Mouse (Mus musculus) left cerebral cortex, postnatal 10 days (tissue): ENCODE results near the gene Nup43. TPM values are rescaled to one million over a fixed set of nuclear protein-coding genes. Genes with fewer than 3 reads are reported as not detected.
A peak's percentile ranks its signal among the peaks of the same experiment; 100 is the strongest.

Source experiments
- DNase-seq, 2 experiments: peaks; one replicate each; pipeline ENCODE4 v3.0.0; 2021 to 2022; ENCODE audit warnings: low spot score in 2 of 2, mixed read lengths in 1 of 2; ENCODE audit errors: extremely low spot score in 1 of 2
- intact Hi-C: fragments of 180-260 bp; cut with DNase I; formaldehyde crosslinking; loops from one replicate; pipeline ENCODE4 v1.15.1; 2025
- total RNA-seq, 2 experiments: library from RNA; stranded (reverse); gene quantifications; 2 replicates each; pipeline ENCODE4 v1.2.3; 2021

Nup43 gene
- total RNA-seq, 2 experiments from 2014 or later: 8.2 to 8.3 TPM

GRCm38 (mm10) chr10:7680731-7681301, 13.5 kb downstream of the Nup43 start, which contains the start of the genes Pcmt1 and Lats1:
Gene Pcmt1, minus strand, starts transcription at chr10:7681136.
Gene Lats1, plus strand, starts transcription at chr10:7681214.
- intact Hi-C loops: no loop called here
- peak; percentile 75 to 93 for DNase-seq

DNA sequence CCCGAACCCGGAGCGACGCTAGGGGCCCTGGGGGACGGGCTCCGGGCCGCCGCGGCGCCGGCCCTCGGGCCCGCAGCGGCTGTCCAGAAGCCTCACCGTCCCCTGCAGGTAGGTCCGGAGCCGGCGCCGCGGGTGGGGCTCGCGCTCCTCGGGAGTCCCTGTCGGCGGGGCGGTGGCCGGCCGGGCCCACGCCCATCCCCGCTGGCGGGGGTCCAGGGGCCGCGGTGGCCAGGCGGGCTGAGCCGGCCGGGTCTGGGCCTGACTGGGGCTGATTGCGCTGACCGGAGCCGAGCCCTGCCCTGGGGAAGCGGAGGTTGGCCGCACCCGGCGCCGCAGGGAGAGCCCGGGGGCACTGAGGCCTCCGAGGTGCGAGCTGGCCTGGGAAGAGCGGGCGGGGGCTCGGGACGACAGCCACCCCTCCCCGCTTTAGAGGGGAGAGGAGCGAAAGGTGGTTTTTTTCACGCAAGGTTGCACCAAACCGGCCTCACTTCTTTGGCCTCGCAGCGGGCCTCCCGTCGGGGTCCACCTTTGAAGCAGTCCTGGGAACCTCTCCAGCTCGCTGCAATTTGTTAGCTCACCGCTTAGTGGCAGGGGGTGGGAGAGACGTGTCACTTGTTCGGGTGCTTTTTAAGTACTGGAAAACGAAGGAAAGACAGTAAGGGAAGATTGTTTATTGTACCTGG, 14.2 kb downstream of the Nup43 start:
- intact Hi-C loops: no loop called here
- DNase-seq: peak; percentile 49 to 85

DNA sequence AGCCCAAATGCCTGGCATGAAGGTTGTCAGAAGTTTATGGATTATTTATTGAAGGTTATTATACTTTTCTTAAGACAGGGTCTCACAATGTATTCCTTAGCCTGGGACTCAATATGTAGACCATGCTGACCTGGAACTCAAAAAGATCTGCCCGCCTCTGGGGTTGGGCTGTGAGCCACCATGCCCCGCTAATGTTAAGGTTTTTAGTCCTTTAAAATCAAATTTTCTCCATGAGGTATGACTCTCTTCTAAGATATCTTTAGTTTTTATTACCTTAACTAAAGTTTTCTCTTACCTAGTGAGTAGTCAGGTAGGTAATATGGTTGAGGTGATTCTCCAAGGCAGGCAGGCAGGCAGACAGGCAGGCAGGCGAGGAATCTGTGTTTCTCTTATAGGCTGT, 14.9 kb downstream of the Nup43 start:
- DNase-seq: no peak
- intact Hi-C loops: no loop called here

DNA sequence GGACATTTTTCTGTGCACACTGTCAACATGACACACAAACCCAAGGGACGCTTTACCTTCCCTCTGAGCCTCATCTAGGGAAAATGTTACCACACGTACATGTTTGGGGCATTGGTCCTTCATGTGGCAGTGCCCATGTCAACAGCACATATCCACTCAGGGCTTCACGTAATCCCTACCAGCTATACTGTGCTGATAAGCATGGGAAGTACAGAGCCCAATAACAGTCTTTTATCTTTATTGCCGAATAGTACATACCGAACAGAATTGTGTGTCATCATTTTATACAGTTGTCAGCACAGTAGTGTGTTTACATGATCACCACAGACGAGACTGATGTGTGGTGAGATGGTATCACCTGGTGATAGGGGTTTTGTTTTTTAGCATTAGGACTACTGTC, 19.6 kb downstream of the Nup43 start:
- DNase-seq: no peak
- intact Hi-C loops: no loop called here

DNA sequence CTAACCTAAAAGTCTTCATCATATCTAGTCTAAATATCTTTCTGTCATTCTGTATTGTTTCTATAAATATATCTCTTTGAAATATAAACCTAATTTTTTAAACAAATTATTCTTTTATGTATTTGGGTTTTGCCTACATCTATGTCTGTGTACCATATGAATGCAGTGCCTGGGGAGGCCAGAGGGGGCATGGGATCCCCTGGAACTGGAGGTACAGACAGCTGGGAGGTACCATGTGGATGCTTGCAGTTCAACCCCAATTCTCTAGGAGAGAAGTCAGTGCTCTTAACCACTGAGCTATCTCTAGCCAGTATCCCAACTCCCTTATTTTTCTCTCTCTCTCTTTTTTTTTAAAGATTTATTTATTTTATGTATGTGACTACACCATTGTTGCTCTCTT, 28.0 kb downstream of the Nup43 start:
- DNase-seq: no peak
- intact Hi-C loops: no loop called here

GRCm38 (mm10) chr10:7700120-7700519, 32.8 kb downstream of the Nup43 start:
- no peak for DNase-seq
- intact Hi-C loops: loop anchor here (5.0 kb wide), 1 partner anchor 102 kb away; no protein-coding TSS in a partner anchor

DNA sequence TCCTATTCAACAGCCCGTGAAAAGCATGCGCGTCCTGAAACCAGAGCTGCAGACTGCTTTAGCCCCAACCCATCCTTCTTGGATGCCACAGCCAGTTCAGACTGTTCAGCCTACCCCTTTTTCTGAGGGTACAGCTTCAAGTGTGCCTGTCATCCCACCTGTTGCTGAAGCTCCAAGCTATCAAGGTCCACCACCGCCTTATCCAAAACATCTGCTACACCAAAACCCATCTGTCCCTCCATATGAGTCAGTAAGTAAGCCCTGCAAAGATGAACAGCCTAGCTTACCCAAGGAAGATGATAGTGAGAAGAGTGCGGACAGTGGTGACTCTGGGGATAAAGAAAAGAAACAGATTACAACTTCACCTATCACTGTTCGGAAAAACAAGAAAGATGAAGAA, 35.3 kb downstream of the Nup43 start:
- intact Hi-C loops: loop anchor here (5.0 kb wide), 1 partner anchor 100 kb away; no protein-coding TSS in a partner anchor
- no peak for DNase-seq

GRCm38 (mm10) chr10:7710121-7710520, 42.8 kb downstream of the Nup43 start:
- intact Hi-C loops: no loop called here
- no peak for DNase-seq

- no peak for DNase-seq
- intact Hi-C loops: no loop called here
These were observed 45.2 kb downstream of the Nup43 start for GRCm38 (mm10) chr10:7712506-7712905.

- intact Hi-C loops: no loop called here
- DNase-seq: no peak
These were observed 47.8 kb downstream of the Nup43 start for GRCm38 (mm10) chr10:7715056-7715455.

DNA sequence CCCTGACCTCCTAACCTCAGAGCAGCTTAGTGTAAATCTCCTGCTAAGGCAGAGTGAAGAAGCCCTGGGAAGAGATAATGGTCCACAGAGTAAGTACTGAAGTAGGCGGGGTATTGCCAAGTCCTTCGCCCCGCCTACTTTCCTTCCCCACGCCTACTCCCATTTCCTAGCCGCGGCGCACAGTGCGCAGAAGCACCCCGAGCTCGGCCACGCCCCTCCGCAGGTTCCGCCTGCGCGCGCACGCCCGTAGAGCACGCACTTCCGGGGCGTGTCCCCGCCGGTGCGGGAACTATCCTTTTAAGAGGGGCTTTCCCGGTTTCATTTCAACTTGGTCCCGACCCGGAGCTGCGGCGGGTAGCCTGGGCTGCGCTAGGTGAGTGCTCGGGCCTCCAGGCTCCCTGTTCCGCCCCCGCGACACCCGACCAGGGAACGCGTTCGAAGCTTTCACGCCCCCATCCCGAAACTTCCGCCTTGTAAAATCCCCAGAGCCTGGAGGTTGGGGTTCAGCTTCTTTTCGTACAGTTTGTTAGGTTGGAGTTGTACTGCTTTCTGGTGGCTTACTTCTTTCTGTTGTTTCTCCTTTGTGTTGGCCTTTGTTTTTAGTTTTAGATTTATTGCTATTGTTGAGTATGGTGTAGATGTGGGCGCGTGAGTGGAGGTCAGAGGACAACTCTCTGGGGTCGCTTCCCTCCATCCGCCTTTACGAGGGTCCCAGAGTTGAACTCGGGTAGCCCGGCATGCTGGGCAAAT, 58.6 kb downstream of the Nup43 start, which contains the start of gene Katna1:
Gene Katna1, plus strand, starts transcription at position 250 of the 750 bp plus-strand sequence.
- intact Hi-C loops: no loop called here

DNA sequence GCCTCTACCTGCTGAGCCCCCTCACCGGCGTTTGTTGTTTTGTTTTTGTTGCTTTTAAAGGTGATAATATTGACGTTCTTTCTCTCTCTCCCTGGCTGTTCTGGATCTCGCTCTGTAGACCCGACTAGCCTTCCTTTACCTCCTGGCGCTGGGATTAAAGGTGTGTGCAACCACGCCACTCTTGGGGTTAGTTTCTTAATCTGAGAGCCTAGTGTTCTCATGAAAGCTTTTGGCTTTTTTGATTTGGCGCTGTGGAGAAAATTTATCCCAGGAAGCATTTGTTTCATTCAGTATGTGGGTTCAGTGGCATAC, 59.2 kb downstream of the Nup43 start:
- intact Hi-C loops: no loop called here

More for the DNA sequence above, 58.6 kb downstream of the Nup43 start, which contains the start of gene Katna1:
- peak; percentile 83 to 97 for DNase-seq

DNA sequence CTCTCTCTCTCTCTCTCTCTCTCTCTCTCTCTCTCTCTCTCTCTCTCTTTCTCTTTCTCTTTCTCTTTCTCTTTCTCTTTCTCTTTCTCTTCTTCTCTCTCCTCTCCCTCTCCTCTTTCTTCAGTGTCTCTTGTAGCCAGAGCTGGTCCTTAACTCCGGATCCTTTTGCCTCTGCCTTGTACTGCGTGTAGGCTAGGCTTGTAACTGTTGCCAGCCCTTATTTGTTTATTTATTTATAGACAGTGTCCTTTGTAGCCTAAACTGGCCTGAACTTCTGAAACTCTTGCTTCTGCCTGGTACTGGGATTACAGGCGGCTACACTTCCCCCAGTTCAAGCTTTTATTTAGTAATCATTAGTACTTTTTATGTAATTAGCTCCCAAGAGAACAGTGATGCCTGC, 59.7 kb downstream of the Nup43 start:
- intact Hi-C loops: no loop called here
- DNase-seq: no peak

More for the DNA sequence above, 59.2 kb downstream of the Nup43 start:
- no peak for DNase-seq

Other genes starting within 250 kb of the Nup43 start
- 1 to 10 TPM in 1 of 2 experiments, under 1 TPM in 1; 0.99 to 1.3 TPM for gene Ulbp1, start 193.9 kb upstream of the Nup43 start, total RNA-seq
- 100 to 1,000 TPM; 113 to 115 TPM for gene Lrp11, start 77.7 kb upstream of the Nup43 start, total RNA-seq
- gene Pcmt1, start 13.6 kb downstream of the Nup43 start, total RNA-seq: 100 to 1,000 TPM; 150 to 153 TPM
- gene Lats1, start 13.7 kb downstream of the Nup43 start, total RNA-seq: 10 to 100 TPM; 47.2 to 49.2 TPM
- 10 to 100 TPM; 12.4 to 14.9 TPM for gene Katna1, start 58.5 kb downstream of the Nup43 start, total RNA-seq
- 10 to 100 TPM; 20.3 to 23.7 TPM for gene Ginm1, start 125.3 kb downstream of the Nup43 start, total RNA-seq
- 10 to 100 TPM; 34.5 to 35.2 TPM for gene Ppil4, start 125.4 kb downstream of the Nup43 start, total RNA-seq
- gene Zc3h12d, start 165.0 kb downstream of the Nup43 start, total RNA-seq: under 1 TPM; 0.14 to 0.28 TPM